Mouse (Mus musculus) gastrocnemius, postnatal 10 days (tissue): ENCODE results near the gene Bcl11a. TPM values are rescaled to one million over a fixed set of nuclear protein-coding genes. Genes with fewer than 3 reads are reported as not detected.

Experiments used
- DNase-seq: peaks from one replicate; pipeline ENCODE4 v3.0.0; 2021; ENCODE audit warnings: mixed read lengths
- total RNA-seq, 2 experiments: library from RNA; stranded (reverse); gene quantifications; 2 replicates each; pipeline ENCODE4 v1.2.3; 2021

Bcl11a gene
- total RNA-seq, 2 experiments from 2014 or later = 0.54 to 0.97 TPM

GRCm38 (mm10) chr11:24202641-24203361 lies 124.9 kb downstream of the Bcl11a start:
- DNase-seq = no peak

GRCm38 (mm10) chr11:24203489-24203888 lies 125.6 kb downstream of the Bcl11a start:
- no peak for DNase-seq

DNA sequence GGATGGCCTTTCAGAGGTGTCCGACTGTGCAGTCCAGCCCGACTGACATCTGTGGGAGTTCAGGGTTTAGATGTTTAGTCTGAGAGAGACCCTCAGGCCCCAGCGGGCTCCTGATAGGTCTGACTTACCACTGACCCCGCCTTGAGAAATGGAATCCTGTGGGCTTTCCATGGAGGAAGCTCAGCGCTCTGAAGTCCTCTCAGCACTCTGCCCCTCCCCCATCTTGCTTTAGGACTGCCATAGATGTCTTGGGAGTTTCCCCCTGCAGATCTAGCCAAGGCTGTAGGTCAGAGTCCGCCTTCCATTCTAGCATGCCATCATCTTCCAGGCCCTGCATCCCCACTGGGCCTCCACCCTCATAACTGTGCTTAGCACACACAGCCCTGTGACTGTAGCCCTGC lies 131.1 kb downstream of the Bcl11a start:
- no peak for DNase-seq

GRCm38 (mm10) chr11:24214509-24215134 lies 136.8 kb downstream of the Bcl11a start:
- no peak for DNase-seq

DNA sequence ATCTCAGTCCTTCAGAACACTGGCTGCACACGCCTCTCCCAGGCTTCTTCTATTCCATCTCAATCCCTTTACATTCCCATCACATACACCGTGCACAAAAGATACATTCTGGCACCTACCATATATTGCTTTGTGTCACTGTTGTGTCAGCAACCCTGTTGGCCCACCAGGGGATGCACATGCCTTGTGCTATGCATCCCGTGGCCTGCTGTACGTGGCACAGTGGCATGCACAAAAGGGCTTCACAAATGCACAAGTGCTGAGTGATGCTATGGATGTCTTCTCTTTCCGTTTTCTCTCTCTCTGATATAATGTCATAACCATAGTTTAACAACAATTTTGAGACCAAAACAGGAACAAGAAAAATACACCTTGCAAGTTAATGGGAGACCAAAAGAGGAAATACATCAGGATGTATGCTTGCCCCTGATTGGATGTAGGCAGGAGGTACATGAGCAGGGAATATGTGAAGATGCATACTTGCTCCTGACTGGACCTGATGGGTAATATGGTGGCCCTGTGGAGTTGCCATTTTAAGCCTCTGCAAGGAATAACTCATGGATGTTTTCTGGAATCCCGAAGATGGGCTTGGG lies 140.0 kb downstream of the Bcl11a start:
- no peak for DNase-seq

- DNase-seq = no peak
Observed at GRCm38 (mm10) chr11:24221601-24222307, 143.9 kb downstream of the Bcl11a start.

Other genes with a start within 250 kb of the Bcl11a start
- 1 to 10 TPM; 4.3 to 6.2 TPM for gene Papolg, start 182.8 kb upstream of the Bcl11a start, total RNA-seq
- gene A830031A19Rik, start 3.0 kb upstream of the Bcl11a start, total RNA-seq = not detected